Mouse (Mus musculus): Measurements from ENCODE around the gene Gm28434.

- TF ChIP-seq CTCF (IDR thresholded peaks at IDR 0.05; ENCODE audit: borderline replicate concordance, insufficient read depth, low read length): no peak
- no peak for TF ChIP-seq POLR2A (IDR thresholded peaks at IDR 0.05; ENCODE audit: low read depth, low read length)
Measured at GRCm38 (mm10) chr5:87925372-87925771, 43.9 kb upstream of the Gm28434 start, which contains the start of gene Csn3.
